Mouse (Mus musculus) cerebellum, postnatal 10 days (tissue): ENCODE data around the gene Prcp.
"Not testable (repeated sequence)": the region's sequence is repeated elsewhere in the genome, so short reads cannot be mapped to it uniquely, and the experiment has no call there.

Experiments used
- DNase-seq, 2 experiments: peaks; one replicate each; pipeline ENCODE4 v3.0.0; 2021; ENCODE audit warnings: mixed read lengths in 2 of 2

Gene Prcp

GRCm38 (mm10) chr7:92890618-92891230 is 16.5 kb downstream of the Prcp start:
- DNase-seq, result no peak

GRCm38 (mm10) chr7:92893478-92893877 is 19.2 kb downstream of the Prcp start:
- no peak for DNase-seq

GRCm38 (mm10) chr7:92896036-92896435 is 21.8 kb downstream of the Prcp start:
- DNase-seq, result no peak

- peak; percentile 46 to 47 for DNase-seq
These were observed 22.8 kb downstream of the Prcp start for GRCm38 (mm10) chr7:92897021-92897420.

GRCm38 (mm10) chr7:92903360-92904038 is 29.2 kb downstream of the Prcp start:
- peak; percentile 83 to 88 for DNase-seq

GRCm38 (mm10) chr7:92904285-92904684 is 30.0 kb downstream of the Prcp start:
- not testable (repeated sequence) for DNase-seq

GRCm38 (mm10) chr7:92920172-92920856 is 46.0 kb downstream of the Prcp start:
- no peak for DNase-seq

GRCm38 (mm10) chr7:92920857-92921172 is 46.5 kb downstream of the Prcp start:
- no peak for DNase-seq

- no peak for DNase-seq
These were observed 58.5 kb downstream of the Prcp start for GRCm38 (mm10) chr7:92932792-92933191.

- peak; percentile 73 to 80 for DNase-seq
These were observed 59.2 kb downstream of the Prcp start for GRCm38 (mm10) chr7:92933308-92933948.

GRCm38 (mm10) chr7:92936747-92937146 is 62.5 kb downstream of the Prcp start:
- DNase-seq, result no peak

GRCm38 (mm10) chr7:92937955-92938354 is 63.7 kb downstream of the Prcp start:
- DNase-seq, result peak; percentile 39 to 43

- no peak for DNase-seq
These were observed 65.5 kb downstream of the Prcp start for GRCm38 (mm10) chr7:92939776-92940175.

- DNase-seq, result no peak
These were observed 76.5 kb downstream of the Prcp start for GRCm38 (mm10) chr7:92950775-92951174.

- DNase-seq, result no peak
These were observed 77.9 kb downstream of the Prcp start for GRCm38 (mm10) chr7:92952210-92952609.

- DNase-seq, result no peak
These were observed 85.5 kb downstream of the Prcp start for GRCm38 (mm10) chr7:92959758-92960157.

GRCm38 (mm10) chr7:92961876-92962275 is 87.6 kb downstream of the Prcp start:
- DNase-seq, result no peak

GRCm38 (mm10) chr7:92964754-92965501 is 90.7 kb downstream of the Prcp start:
- peak; percentile 64 to 92 for DNase-seq

GRCm38 (mm10) chr7:92967381-92968127 is 93.3 kb downstream of the Prcp start:
- peak; percentile 67 to 70 for DNase-seq

- DNase-seq, result no peak
These were observed 103.2 kb downstream of the Prcp start for GRCm38 (mm10) chr7:92977429-92977828.

- no peak for DNase-seq
These were observed 104.0 kb downstream of the Prcp start for GRCm38 (mm10) chr7:92978225-92978624.

- DNase-seq, result not testable (repeated sequence)
These were observed 104.5 kb downstream of the Prcp start for GRCm38 (mm10) chr7:92978720-92979119.
